Mouse (Mus musculus) limb, embryonic 14.5 days (tissue): ENCODE measurements around the gene Pga5. TPM values are rescaled to one million over a fixed set of nuclear protein-coding genes. Genes with fewer than 3 reads are reported as not detected.

Source experiments
- ATAC-seq: fragments of 200-750 bp; cut with Nextera tagmentation; 2 replicates; pipeline ENCODE4 v1.8.0; 2017; ENCODE audit warnings: low read depth, moderate number of reproducible peaks, moderate TSS enrichment; ENCODE audit not compliant: low FRiP score
- DNase-seq: peaks from one replicate; pipeline ENCODE4 v3.0.0-alpha.2; 2015; ENCODE audit warnings: low spot score
- H3K27ac ChIP-seq: fragments of 300-500 bp; sonication (generic); replicated peaks from 2 replicates; pipeline ENCODE4 v1.5.1; 2014; ENCODE audit warnings: low read depth, mild to moderate bottlenecking, low read length, moderate library complexity, mixed read lengths
- H3K27me3 ChIP-seq: fragments of 300-500 bp; sonication (generic); 2 replicates; pipeline ENCODE4 v1.6.1; 2014; ENCODE audit warnings: low read length, mixed read lengths; ENCODE audit not compliant: control insufficient read depth, insufficient read depth
- H3K36me3 ChIP-seq: fragments of 300-500 bp; sonication (generic); 2 replicates; pipeline ENCODE4 v1.6.1; 2014; ENCODE audit warnings: mild to moderate bottlenecking, low read length, moderate library complexity, mixed read lengths; ENCODE audit not compliant: control insufficient read depth, insufficient read depth
- H3K4me1 ChIP-seq: fragments of 300-500 bp; sonication (generic); 2 replicates; pipeline ENCODE4 v1.6.1; 2014; ENCODE audit warnings: antibody characterized with exemption, low read length, mixed read lengths; ENCODE audit not compliant: control insufficient read depth, insufficient read depth
- H3K4me2 ChIP-seq: fragments of 300-500 bp; sonication (generic); replicated peaks from 2 replicates; pipeline ENCODE4 v1.6.1; 2014; ENCODE audit warnings: low read depth, mild to moderate bottlenecking, low read length, moderate library complexity; ENCODE audit not compliant: severe bottlenecking
- H3K4me3 ChIP-seq: fragments of 300-500 bp; sonication (generic); replicated peaks from 2 replicates; pipeline ENCODE4 v1.5.1; 2014; ENCODE audit warnings: low read length
- H3K9ac ChIP-seq: fragments of 300-500 bp; sonication (generic); 2 replicates; pipeline ENCODE4 v1.6.1; 2014; ENCODE audit warnings: mild to moderate bottlenecking, low read depth, low read length, moderate library complexity; ENCODE audit not compliant: severe bottlenecking
- H3K9me3 ChIP-seq: fragments of 300-500 bp; sonication (generic); 2 replicates; pipeline ENCODE4 v1.6.1; 2016; ENCODE audit warnings: low read length; ENCODE audit not compliant: control insufficient read depth
- POLR2A ChIP-seq: fragments of 200-500 bp; IDR thresholded peaks from 2 replicates; pipeline ENCODE4 v1.8.0; 2012; ENCODE audit warnings: inconsistent platforms, mild to moderate bottlenecking, moderate library complexity, borderline replicate concordance; ENCODE audit not compliant: insufficient read depth, insufficient read length; ENCODE audit errors: extremely low read depth
- WGBS: fragments of 180-500 bp; shearing (Covaris S2); extraction: QIAGEN DNeasy Blood & Tissue Kit; methylation state at CpG from one replicate; pipeline ENCODE4 v1.1.7; 2014; 5-methylcytosine and 5-hydroxymethylcytosine counted together
- polyA plus RNA-seq, 2 experiments: library from polyadenylated mRNA; depleted of rRNA in 1 of 2; stranded (reverse) in 1 of 2; unstranded in 1 of 2; fragments of >200 nt; fragmentation: Nextera tagmentation in 1 of 2; extraction: Ambion mirVana in 1 of 2; gene quantifications; 2 replicates each; pipeline versions ENCODE4 v1.2.1 to v1.2.3; 2012 to 2014

Pga5 gene
- polyA plus RNA-seq, 2 experiments, result 0.23 TPM; not detected in 1

GRCm38 (mm10) chr19:10689470-10690166 lies 11.7 kb upstream of the Pga5 start:
- peaks cover 20% of the 10 kb centered on the region; the same call in 1 of the 2 replicates for H3K4me1 ChIP-seq
- H3K36me3 ChIP-seq, result no peaks in the 10 kb centered on the region
- DNase-seq (no peak), ATAC-seq (no peak)
- WGBS, result 37% methylated on average over 5 of the region's 5 CpGs
- peak overlapping the region; percentile 55 for H3K4me2 ChIP-seq
- H3K27me3 ChIP-seq, result no peaks in the 10 kb centered on the region
- no peak for TF ChIP-seq POLR2A
- H3K27ac ChIP-seq, result peak overlapping the region; percentile 93
- peak overlapping the region; percentile 78 for H3K4me3 ChIP-seq
- no peaks in the 10 kb centered on the region for H3K9me3 ChIP-seq
- peak overlapping the region; percentile 85 for H3K9ac ChIP-seq

GRCm38 (mm10) chr19:10688537-10689352 lies 10.9 kb upstream of the Pga5 start, which contains the start of gene Vps37c:
Vps37c (plus strand) TSS chr19:10688735.
- under 1% methylated on average over 59 of the region's 74 CpGs for WGBS
- H3K4me1 ChIP-seq, result peaks cover 20% of the 10 kb centered on the region; the same call in 1 of the 2 replicates
- peak; percentile 90 for ATAC-seq
- no peaks in the 10 kb centered on the region for H3K36me3 ChIP-seq
- DNase-seq, result peak; percentile 86
- H3K9ac ChIP-seq, result peak within 1 kb of the TSS; percentile 85
- TF ChIP-seq POLR2A, result peak; percentile 71; the same call in 1 of the 2 replicates
- H3K4me3 ChIP-seq, result peak within 1 kb of the TSS; percentile 78
- peak within 1 kb of the TSS; percentile 93 for H3K27ac ChIP-seq
- peak within 1 kb of the TSS; percentile 55 for H3K4me2 ChIP-seq
- no peaks in the 10 kb centered on the region for H3K9me3 ChIP-seq
- no peaks in the 10 kb centered on the region for H3K27me3 ChIP-seq

- no peak overlapping the region for H3K27ac ChIP-seq
- 79% methylated on average over 2 of the region's 2 CpGs for WGBS
Measured at GRCm38 (mm10) chr19:10685727-10686126, 7.9 kb upstream of the Pga5 start.

GRCm38 (mm10) chr19:10685081-10685480 lies 7.2 kb upstream of the Pga5 start:
- H3K4me1 ChIP-seq, result peaks cover 15% of the 10 kb centered on the region; the same call in 1 of the 2 replicates
- TF ChIP-seq POLR2A, result no peak
- H3K27me3 ChIP-seq, result no peaks in the 10 kb centered on the region
- H3K4me3 ChIP-seq, result no peak overlapping the region
- no peak for DNase-seq
- no peak overlapping the region for H3K27ac ChIP-seq
- ATAC-seq, result no peak
- H3K9me3 ChIP-seq, result no peaks in the 10 kb centered on the region
- H3K9ac ChIP-seq, result no peak overlapping the region
- no peaks in the 10 kb centered on the region for H3K36me3 ChIP-seq
- H3K4me2 ChIP-seq, result no peak overlapping the region
- 81% methylated on average over 9 of the region's 9 CpGs for WGBS

More at GRCm38 (mm10) chr19:10685727-10686126, 7.9 kb upstream of the Pga5 start:
- TF ChIP-seq POLR2A, result no peak
- H3K36me3 ChIP-seq, result no peaks in the 10 kb centered on the region
- H3K4me3 ChIP-seq, result no peak overlapping the region
- DNase-seq (no peak), ATAC-seq (no peak)
- peaks cover 19% of the 10 kb centered on the region; the same call in 1 of the 2 replicates for H3K4me1 ChIP-seq
- H3K27me3 ChIP-seq, result no peaks in the 10 kb centered on the region
- no peak overlapping the region for H3K9ac ChIP-seq
- no peak overlapping the region for H3K4me2 ChIP-seq
- H3K9me3 ChIP-seq, result no peaks in the 10 kb centered on the region

GRCm38 (mm10) chr19:10681571-10681970 lies 3.7 kb upstream of the Pga5 start:
- no peak for TF ChIP-seq POLR2A
- H3K27ac ChIP-seq, result no peak overlapping the region
- no peaks in the 10 kb centered on the region for H3K9me3 ChIP-seq
- 55% methylated on average over 4 of the region's 4 CpGs for WGBS
- H3K9ac ChIP-seq, result no peak overlapping the region
- H3K4me1 ChIP-seq, result 0 out of 2 replicates have a peak, but pooled peaks cover 3% of the 10 kb centered on the region
- H3K27me3 ChIP-seq, result no peaks in the 10 kb centered on the region
- DNase-seq, result no peak
- ATAC-seq, result no peak
- H3K4me2 ChIP-seq, result no peak overlapping the region
- H3K4me3 ChIP-seq, result no peak overlapping the region
- no peaks in the 10 kb centered on the region for H3K36me3 ChIP-seq
